In the genomic region with DNA sequence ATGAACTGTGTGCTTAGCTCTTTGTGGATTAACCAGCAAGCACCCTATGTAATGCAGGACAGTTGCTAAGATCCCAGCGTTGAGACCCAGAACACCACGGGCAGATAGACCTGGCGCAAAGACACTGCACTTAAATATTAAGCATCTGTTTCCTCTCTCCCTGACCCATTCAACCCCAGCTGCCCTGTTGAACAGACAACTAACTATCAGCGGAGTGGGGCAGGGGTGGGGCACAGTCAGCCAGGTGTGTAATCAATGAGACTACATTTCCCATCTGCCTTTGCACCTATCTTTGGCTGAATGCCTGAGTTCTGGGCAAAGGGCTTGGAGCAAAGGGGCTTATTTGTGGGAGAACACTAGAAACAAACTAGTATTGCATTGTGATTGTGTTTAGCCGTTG, we compare ENCODE assay signal across 18 mouse cellular contexts.
A peak's percentile ranks its signal among the peaks of the same experiment; 100 is the strongest.
DNase-seq lines count a peak whose midpoint lies in the region; ATAC-seq and TF ChIP-seq lines count a peak whose summit lies in the region.
"Had no signal": no experiment of that assay in that cellular context is flagged by ENCODE, and none has a peak within 500 bp of the region (broad histone marks: within the 10 kb centered on the region; RNA-seq: fewer than 3 reads in every experiment).

No protein-coding gene starts in this region.

- WGBS in intestine, embryonic 15.5 days, result 84% methylated on average over 5 of the region's 5 CpGs
- WGBS in intestine, postnatal 0 days, result 80% methylated on average over 5 of the region's 5 CpGs
- WGBS in kidney, embryonic 16.5 days, result 86% methylated on average over 5 of the region's 5 CpGs

- no peak for TF ChIP-seq CTCF in intestine, postnatal 0 days (IDR thresholded peaks at IDR 0.05; ENCODE audit: low read depth)

- H3K4me1 ChIP-seq in intestine, embryonic 15.5 days (replicated peaks), result 0 out of 2 replicates have a peak, but pooled peaks cover 2% of the 10 kb centered on the region
- H3K4me1 ChIP-seq in intestine, postnatal 0 days (replicated peaks; ENCODE audit: control insufficient read depth, insufficient read depth, low read length), result no peaks in the 10 kb centered on the region; the same call in 1 of the 2 replicates
- no peaks in the 10 kb centered on the region for H3K4me1 ChIP-seq in kidney, embryonic 16.5 days (ENCODE audit: insufficient read depth, low read length)
- H3K4me1 ChIP-seq: embryonic facial prominence, embryonic 12.5 days; hindbrain, embryonic 12.5 days had no signal

- no peak overlapping the region for H3K9ac ChIP-seq in intestine, embryonic 15.5 days
- H3K9ac ChIP-seq in intestine, postnatal 0 days (ENCODE audit: low read depth, low read length), result no peak overlapping the region
- H3K9ac ChIP-seq in kidney, embryonic 16.5 days (replicated peaks; ENCODE audit: low read length), result no peak overlapping the region
- H3K9ac ChIP-seq: embryonic facial prominence, embryonic 12.5 days; hindbrain, embryonic 12.5 days had no signal

- ATAC-seq in intestine, embryonic 15.5 days, result peak; percentile 56; the same call in 1 of the 2 replicates
- ATAC-seq in intestine, postnatal 0 days, result no peak
- ATAC-seq in kidney, embryonic 16.5 days (ENCODE audit: low FRiP score, low TSS enrichment), result no peak
- ATAC-seq: activated CD4-positive, CD25-positive, alpha-beta regulatory T cell, adult 4 months; Patski had no signal

- peak; percentile 70 for DNase-seq in kidney, adult 9 months
- peak; percentile 37 for DNase-seq in kidney, postnatal 14 days
- DNase-seq in kidney, postnatal 36 days, result peak; percentile 54 to 58
- DNase-seq: adrenal gland, postnatal 14 days; cerebellum, adult 11-12 months; cerebellum, adult 9-10 months; cerebellum, postnatal 25 days; gastrocnemius, postnatal 14 days; heart, postnatal 10 days; heart, postnatal 4 days had no signal

- no peak overlapping the region for H3K4me3 ChIP-seq in intestine, embryonic 15.5 days (replicated peaks)
- no peak overlapping the region for H3K4me3 ChIP-seq in intestine, postnatal 0 days (ENCODE audit: low read depth, low read length)
- no peak overlapping the region for H3K4me3 ChIP-seq in kidney, embryonic 16.5 days (ENCODE audit: low read length)
- H3K4me3 ChIP-seq: embryonic facial prominence, embryonic 12.5 days; hindbrain, embryonic 12.5 days had no signal

- H3K36me3 ChIP-seq in intestine, embryonic 15.5 days, result no peaks in the 10 kb centered on the region
- no peaks in the 10 kb centered on the region for H3K36me3 ChIP-seq in intestine, postnatal 0 days (ENCODE audit: control insufficient read depth, insufficient read depth)
- no peaks in the 10 kb centered on the region for H3K36me3 ChIP-seq in kidney, embryonic 16.5 days (ENCODE audit: insufficient read depth, low read length)
- H3K36me3 ChIP-seq: embryonic facial prominence, embryonic 12.5 days; hindbrain, embryonic 12.5 days had no signal

- no peaks in the 10 kb centered on the region for H3K27me3 ChIP-seq in intestine, embryonic 15.5 days (replicated peaks)
- no peaks in the 10 kb centered on the region for H3K27me3 ChIP-seq in intestine, postnatal 0 days (replicated peaks; ENCODE audit: control insufficient read depth, insufficient read depth, low read length)
- no peaks in the 10 kb centered on the region for H3K27me3 ChIP-seq in kidney, embryonic 16.5 days (ENCODE audit: insufficient read depth, low read length)
- H3K27me3 ChIP-seq: CH12.LX; embryonic facial prominence, embryonic 12.5 days; hindbrain, embryonic 12.5 days; Patski had no signal

- H3K27ac ChIP-seq in intestine, embryonic 15.5 days, result no peak overlapping the region
- H3K27ac ChIP-seq in intestine, postnatal 0 days (ENCODE audit: low read depth, low read length), result no peak overlapping the region
- no peak overlapping the region for H3K27ac ChIP-seq in kidney, embryonic 16.5 days (ENCODE audit: low read length)
- H3K27ac ChIP-seq: embryonic facial prominence, embryonic 12.5 days; hindbrain, embryonic 12.5 days had no signal

- H3K4me2 ChIP-seq in intestine, embryonic 15.5 days (replicated peaks), result no peak overlapping the region
- no peak overlapping the region for H3K4me2 ChIP-seq in intestine, postnatal 0 days (replicated peaks; ENCODE audit: low read depth)
- no peak overlapping the region for H3K4me2 ChIP-seq in kidney, embryonic 16.5 days (replicated peaks; ENCODE audit: low read depth, low read length)
- H3K4me2 ChIP-seq: embryonic facial prominence, embryonic 12.5 days; hindbrain, embryonic 12.5 days had no signal

- H3K9me3 ChIP-seq in intestine, embryonic 15.5 days, result no peaks in the 10 kb centered on the region
- H3K9me3 ChIP-seq in intestine, postnatal 0 days (ENCODE audit: control insufficient read depth), result no peaks in the 10 kb centered on the region
- H3K9me3 ChIP-seq in kidney, embryonic 16.5 days (ENCODE audit: low read length), result no peaks in the 10 kb centered on the region
- H3K9me3 ChIP-seq: embryonic facial prominence, embryonic 12.5 days; hindbrain, embryonic 12.5 days had no signal
